Mouse (Mus musculus): ENCODE results near the gene Aagab. TPM values are rescaled to one million over a fixed set of nuclear protein-coding genes. Genes with fewer than 3 reads are reported as not detected.

The Aagab gene
- total RNA-seq, 2 experiments from 2014 or later: 18.9 to 23.4 TPM

DNA sequence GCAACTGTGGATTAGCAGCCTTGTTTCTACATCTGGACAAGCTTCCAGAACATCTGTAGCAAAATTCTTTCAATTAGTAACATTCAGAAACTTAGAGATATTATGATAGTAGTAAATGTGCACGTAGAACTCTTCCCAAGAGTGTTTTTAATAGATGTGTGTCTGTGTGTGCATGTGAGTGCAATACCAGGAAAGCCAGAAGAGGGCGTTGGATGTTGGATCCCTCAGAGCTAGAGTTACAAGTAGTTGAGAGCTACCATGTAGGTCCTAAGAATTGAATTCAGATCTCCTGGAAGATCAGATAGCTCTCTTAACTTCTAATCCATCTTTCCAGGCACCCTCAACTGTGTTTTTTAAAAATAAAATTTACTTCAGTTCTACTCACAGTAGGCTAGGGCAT lies 4.1 kb downstream of the Aagab start:
- DNase-seq: no peak

DNA sequence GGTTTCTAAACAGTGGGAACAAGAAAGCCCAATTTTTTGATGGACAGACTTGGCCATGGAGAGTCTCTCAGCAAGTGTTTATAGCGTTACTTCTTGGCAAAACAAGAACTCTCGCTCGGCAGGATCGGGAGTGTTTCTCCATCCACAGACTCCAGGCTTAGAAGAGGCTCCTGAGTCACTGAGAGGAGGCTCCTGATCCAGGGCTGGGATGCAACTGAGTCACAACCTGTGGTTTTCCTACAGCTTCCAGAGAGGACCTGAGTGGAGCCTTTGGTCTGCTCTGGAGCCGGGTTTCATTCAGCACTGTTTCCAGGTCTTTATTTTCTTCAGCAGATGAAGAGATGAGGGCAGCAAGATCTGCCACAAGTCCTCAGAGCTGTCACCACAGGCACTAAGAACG lies 5.5 kb downstream of the Aagab start:
- DNase-seq: no peak

DNA sequence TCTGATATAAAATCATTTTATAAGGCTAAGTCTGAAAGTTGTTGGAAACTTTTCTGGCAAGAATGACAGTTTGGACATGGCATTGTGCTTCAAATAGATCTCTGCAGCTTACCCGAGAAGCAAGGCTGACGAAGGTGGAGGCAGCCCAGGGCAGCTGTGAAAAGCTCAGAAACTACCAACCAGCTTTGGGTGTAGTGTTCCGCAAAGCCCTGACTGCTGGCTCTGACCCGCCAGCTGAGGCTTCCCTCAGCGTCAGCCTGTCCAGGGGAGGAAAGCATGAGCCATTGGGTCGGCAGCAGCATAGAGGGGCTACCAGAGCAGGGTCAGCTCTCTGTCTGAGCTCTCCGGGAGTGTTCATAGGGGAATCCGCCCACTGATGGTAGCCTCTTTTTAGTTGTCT lies 6.8 kb downstream of the Aagab start:
- no peak for DNase-seq

DNA sequence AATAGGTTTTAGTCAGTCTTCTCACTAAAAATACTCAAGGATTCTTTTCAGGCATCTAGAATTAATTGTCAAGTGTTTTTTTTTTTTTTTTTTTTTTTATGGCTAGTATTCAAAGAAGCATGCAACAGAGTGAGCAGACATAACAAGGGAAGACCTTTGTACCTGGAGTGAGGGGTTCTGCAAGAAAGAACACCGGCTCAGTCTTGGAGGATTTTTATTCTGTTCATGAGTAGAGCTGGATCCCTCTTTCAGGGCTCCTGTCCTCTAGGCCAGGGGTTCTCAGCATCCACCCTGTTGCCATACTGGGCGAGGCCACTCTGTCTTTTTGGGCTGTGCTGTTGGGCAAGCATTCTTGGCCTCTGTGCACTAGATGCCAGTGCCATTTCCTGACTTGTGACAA lies 7.3 kb downstream of the Aagab start:
- DNase-seq: no peak

DNA sequence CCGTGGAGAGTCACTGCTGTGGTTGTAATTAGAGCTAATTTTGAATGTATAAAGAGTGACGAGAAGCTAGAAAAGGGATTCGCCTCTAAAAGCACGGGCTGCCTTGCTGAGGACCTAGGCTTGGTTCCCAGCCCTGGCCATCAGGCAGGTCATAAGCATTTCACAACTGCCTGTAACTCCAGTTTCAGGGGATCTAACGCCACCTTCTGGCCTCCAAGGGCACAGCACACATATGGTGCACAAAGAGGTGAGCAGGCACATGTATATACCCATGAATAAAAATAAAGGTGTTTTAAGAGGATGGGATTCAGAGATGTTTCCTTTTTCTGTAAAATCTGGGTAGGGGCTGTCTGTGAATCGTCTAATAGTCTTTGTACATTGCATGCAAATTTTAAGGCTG lies 7.8 kb downstream of the Aagab start:
- no peak for DNase-seq

DNA sequence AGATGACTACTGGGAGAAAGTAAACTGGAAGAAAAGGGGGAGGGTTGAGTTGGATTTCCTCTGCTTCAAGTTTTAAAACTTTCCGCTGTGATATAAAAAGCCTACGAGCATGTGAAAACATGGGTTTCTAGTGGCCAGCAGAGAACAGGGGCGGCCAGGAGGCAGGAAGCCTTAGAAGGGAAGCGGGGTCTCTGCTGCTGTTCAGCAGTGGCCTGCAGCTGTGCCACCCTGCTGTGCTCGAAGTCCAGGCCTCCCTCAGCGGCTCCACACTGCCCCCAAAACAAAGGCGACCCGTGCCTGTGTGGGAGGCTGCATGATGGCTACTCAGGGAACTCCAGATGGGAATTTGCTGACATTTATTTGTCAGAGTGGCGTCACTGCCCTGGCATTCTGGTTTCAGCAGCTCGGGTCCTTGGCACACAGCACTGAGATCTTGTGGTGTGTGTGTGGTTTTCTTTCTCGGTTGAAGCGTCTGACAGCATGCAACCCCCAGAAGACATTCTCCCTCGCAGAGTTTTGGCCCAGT lies 8.4 kb downstream of the Aagab start:
- DNase-seq: peak; percentile 54 to 55

DNA sequence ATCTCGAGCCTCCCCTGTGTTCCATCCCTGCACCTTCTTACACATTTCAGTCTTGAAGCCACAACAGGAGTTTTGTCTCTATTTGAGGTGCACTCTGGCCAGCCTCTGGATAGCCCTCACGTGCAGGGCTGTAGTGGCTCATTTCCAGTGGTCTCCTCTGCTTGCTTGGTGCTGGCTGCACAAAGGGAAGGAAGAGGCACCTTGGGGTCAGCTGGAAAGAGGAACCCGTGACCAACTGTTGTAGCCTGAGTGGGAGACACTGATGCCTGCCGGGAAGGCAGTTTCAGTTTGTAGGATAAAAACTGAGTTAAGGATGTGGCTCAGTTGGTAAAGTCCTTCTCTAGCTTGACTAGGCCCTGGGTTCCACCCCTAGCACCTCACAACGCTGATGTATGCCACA lies 9.5 kb downstream of the Aagab start:
- peak in 1 of 2 experiments; percentile 45 for DNase-seq

DNA sequence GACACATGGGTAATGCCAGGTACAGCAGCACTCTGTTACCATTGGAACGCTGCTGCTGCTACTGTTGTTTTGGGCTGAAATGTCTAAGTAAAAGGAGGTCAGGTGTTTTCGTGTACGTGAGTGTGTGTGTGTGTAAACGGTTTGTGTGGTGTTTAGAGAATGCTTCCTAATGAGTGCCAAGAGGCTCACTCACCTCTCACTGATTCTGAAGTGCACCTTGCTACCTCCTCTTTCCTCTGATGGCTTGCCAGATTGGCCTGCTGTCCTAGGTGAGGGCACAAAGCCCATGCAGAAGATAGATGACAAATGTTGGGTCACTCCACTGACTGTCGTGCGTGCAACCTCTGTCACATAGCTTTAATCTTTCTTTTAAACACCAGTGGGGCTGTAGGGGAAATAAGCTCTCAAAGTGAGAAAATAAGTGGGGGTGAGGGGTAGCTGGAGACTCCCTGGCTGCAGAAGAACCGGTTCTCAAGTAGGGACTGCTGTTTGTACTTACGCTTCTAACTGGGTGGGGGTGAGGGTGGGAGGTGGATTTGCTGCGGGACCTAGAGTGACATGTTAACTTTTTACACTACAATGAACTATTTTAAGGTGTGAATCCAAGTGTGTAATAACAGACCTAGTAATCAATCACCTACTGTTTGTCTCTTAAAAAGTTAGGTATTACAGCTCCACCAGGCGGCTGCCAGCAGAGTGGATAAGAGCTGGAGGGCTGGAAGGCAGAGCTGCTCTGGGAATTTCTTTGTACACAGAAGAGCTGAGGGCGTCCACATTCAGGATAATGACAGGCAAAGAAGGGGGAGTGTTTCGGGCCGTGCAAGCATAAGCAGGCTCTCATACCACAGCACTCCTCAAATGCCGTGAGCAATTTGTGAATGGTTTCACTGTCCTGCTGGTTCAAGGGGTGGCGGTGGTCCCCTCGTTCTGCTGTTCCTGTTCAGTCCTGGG lies 10.4 kb downstream of the Aagab start:
- no peak for DNase-seq

DNA sequence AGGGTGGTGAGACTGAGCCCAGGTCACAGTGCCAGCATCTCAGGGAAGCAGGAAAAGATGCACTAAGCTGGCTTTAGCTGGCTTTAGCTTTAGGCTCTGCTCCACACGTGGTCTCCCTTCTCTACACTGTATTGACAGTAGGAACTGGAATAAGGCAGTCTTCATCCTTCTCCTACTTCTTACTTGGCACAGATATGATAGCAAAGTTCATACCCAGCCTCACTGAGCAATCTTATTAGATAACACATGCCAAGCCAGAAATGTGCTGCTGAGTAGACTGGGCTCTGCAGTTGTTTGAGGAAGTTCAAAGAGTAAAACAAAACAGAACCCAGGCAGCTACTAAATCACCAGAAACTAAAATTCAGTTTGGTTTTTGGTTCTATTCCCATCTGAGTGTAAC lies 11.1 kb downstream of the Aagab start:
- DNase-seq: no peak

DNA sequence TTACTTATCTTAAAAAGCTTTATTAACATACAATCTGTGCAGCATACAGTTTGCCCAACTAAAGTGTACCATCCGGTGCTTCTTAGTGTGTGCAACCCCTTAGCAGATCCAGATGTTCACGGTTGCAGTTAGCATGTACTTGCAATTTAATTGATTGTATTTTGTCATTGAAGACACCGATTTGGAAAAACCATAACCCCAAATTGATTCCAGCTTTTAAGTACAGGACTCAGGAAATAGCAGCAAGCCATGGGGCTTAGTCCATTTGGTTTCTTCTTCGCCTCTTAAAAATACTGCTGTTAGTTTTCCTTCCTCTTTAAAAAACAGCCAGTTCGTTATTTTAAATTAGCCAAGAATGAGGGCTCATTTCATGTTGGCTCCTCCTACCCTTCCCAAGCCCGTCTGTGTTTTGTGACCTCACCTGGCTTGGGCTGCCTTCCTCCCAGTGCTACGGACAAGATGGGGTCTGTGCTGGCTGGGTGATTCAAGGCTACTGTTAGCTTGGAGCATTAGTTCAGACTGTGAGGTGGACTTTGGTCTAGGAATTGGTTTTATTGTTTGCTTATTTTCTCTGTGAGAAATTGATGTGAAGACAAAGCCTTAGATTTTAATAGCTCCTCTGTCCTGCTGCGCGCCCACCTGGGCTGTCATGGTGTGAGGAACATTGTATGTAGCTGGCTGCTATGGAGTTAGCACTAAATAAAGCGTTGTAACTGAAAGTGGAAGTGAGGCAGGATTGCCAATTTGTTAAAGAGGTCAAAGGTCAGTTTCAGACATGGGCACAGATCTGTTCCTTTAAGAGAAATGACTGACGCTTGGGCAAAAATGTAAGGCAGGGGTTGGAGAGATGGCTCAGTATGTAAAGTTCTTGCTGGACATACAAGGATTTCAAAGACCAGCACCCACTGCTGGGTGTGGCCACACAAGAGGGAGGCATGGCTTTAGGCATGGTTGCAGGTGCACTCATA lies 11.8 kb downstream of the Aagab start:
- DNase-seq: no peak

DNA sequence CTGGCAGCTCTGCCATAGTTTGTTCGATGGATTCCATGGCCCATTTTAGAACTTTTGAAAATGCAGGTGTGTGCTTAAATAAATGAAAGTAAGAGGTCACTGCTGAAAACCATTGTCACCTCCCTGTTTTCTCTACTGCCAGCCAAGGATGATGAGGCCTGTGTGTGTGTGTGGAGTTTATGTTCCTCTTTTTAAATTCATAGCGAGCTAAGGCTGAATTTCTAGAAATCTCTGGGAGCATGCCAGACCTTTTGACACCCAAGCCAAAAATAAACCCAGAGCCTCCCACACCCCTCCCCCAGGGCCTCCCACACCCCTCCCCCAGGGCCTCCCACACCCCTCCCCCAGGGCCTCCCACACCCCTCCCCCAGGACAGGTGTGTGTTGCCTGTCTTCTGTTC lies 15.5 kb downstream of the Aagab start:
- DNase-seq: no peak

DNA sequence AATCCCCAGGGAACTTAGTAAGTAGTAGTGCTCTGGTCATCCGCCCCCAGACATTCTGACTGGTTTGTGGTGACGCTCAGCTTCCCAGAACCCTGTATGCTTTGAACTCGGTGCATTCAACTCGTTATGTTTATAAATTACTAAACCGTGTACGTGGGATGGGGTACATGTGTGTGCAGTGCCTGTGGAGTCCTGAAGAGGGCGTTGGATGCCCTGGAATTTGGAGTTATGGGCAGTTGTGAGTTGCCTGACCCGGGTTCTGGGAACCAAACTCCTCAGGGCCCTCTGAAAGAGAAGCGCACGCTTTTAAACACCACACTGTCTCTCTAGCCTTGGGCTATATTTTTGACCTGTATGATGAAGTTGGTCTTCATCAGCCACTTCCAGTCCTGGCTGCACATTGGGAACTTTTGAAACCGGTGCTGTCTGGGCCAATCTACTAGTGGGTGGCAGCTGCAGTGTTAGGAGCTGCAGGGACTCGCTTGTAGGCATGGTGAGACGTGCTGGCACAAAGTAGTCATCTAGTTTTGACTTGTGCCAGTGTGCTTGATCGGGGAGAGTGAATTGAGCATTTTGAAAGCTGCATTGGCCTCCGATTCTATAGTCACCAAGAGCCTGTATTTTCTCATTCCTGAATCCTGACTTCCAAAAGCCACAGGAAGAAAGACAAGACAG lies 21.6 kb downstream of the Aagab start:
- no peak for DNase-seq

DNA sequence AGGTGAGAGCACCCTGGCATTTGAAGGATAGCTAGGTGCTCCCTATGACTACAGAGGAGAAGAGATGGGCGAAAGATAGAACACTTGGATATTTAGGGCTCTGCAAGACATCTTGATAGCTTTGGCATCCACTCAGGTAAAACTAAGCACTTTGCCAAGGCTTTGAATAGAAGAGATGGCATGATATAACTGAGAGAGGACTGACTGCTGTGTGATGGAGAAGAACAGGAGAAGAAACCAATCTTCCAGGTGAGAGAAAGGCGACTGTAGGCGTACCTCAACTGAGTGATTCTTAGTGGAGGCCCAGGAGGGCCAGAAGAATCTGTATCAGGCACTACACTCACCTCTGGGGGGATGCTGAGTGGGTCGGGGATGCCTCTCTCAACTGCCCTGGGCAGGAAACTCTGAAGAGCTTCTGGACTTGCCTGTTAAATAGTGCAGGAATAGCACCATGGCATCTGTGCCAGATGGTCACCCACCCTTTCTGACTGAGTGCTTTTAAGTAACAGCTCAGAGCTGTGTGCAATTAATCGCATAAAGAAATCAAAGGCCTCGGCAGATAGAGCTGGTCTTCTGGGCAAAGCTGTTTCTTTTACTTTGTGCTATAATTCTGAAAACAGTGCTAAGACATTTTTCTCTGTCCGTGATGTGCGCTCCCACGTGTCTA lies 22.8 kb downstream of the Aagab start:
- DNase-seq: no peak

DNA sequence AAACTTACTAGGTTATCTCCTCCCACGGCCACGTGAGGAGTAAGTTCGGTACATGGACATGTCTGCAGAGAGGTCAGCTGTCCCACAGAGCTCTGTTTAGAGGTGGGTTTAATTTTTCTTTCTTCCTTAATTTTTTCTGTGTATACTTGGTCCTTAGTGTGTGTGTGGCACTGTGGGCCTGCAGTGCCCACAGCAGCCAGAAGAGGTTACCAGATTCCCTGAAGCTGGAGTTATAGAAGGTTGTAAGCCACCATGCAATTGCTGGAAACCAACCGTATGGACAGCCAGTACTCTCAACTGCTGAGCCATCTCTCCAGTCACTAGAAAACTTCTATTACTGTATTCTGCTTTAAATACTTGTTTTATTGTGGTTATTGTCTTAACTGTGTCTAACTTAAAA lies 29.6 kb downstream of the Aagab start:
- no peak for DNase-seq

DNA sequence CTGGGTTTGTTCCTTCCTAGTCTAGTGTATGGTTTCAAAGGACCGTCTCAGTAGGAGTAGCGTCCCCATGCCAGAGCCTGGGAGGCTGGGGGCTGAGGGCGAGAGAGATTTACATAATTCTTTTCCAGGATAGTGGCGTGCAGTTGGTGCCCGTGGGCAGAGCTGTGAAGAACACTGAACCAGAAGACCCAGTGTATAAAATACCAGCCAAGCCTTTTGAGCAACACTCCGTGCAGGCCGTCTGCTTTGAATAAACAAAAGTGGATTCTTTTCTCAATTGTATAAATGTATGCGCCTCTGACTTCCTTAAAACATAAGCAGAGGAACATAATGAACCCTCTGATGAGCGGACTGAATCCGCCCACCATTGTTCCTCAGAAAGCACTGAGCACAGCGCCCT lies 30.5 kb downstream of the Aagab start:
- DNase-seq: no peak

DNA sequence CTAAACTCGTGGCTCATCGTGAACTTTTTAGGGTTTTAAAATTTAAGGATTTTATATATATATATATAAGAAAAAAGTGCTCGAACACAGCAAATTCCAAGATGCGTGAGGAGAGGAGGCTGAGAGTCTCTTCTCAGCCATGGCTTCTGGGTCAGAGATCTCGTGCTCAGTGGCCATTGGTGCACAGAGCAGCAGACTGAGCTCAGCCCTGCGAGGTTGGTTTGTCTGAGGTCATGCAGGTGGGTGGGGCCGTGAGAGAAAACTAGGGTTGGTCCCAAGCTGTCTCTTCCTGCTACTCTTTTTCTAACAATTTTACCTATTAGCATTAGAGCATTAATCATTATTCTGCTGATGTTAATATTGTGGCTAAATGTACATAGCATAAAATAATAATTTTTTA lies 30.9 kb downstream of the Aagab start:
- no peak for DNase-seq

DNA sequence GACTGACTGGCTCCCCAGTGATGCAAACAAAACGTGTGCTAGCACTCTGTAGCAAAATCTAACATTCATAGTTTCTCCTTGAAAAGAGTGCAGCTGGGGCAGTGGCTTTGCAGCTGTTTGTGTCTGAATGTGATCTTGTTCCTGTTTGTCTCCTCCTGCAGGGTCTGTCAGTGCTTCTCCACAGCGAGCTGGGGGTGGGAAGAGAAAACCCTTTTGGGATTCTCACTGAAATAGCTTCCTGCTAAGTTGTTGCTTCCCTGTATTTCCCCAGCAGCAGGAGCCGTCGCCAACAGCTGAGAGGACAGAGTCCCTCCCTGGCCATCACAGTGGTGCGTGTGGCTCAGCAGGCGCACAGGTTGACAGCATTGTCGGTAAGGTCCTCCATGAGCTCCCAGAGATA lies 33.7 kb downstream of the Aagab start:
- no peak for DNase-seq

DNA sequence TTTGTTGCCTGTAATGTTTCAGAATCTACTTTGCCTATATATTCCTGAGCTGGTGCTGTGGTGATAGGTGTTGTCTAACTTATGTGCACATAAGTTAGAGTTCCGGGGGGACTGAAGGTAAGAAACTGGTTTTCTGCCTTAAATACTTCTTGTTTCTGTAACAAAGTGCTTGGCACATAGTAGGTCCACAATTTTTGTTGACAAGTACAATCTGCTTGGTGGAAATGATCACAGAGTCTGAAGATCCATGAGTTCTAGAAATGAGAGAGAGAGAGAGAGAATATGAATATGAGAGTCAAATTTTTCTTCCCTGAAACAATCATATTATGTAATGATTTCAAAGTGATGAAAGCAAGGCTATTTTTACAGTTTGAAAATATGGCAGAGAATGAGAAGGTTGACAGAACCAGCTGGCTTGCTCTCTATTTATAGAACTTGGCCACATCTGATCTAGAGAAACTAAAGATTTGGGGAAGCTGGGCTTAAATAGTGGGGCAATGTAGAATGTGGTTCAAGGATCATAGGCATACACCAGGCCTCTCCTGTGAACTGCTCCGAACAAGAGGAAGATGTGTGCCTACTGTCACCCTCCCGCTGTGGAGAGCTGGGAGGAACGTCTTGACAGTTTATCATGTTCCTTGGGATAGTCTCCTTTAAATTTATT lies 39.7 kb downstream of the Aagab start:
- DNase-seq: peak in 1 of 2 experiments; percentile 9

DNA sequence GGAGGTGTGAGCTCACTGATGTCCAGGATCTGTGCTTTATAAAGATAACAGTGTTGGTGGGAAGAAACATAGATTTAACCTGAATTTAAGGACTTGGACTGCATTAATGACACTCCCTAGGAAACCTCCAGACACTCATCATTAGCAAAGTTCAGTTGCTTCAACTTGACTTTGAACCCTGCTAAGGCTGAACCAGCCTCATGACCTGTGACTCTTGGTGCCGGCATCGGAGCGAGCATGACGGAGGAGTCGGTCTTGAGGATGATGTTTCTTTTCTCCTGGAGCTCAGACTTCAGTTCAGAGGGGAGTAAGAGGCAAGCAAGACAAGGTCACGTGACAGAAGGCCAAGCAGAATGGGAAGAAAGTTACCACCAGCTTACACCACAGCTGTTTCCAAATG lies 41.6 kb downstream of the Aagab start:
- DNase-seq: no peak

DNA sequence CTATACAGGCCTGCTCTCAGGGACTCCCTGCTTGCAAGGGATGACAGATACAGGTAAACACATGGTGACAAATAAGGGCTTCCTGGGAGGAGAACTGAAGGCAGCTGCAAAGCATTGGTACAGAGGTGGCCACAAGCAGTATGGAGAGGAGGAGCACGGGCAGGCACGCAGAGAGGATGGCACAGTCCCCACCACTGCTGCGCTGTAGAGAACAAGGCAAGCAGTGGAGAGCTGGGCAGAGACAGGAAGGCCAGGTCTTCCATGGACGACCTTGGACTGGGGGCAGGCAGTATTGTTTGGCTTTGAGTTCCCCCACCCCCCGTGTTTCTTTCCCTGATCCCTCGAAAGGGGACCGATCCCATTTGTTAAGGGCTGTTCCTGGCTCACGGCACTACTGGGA lies 42.6 kb downstream of the Aagab start:
- DNase-seq: no peak
